Mouse (Mus musculus): ENCODE results near the gene Rgmb.

The Rgmb gene

GRCm38 (mm10) chr17:15830766-15831644, at the start of gene Rgmb:
TSS of gene Rgmb (minus strand) at chr17:15831039.
- no peak for DNase-seq (ENCODE audit: low read depth, low spot score)

DNA sequence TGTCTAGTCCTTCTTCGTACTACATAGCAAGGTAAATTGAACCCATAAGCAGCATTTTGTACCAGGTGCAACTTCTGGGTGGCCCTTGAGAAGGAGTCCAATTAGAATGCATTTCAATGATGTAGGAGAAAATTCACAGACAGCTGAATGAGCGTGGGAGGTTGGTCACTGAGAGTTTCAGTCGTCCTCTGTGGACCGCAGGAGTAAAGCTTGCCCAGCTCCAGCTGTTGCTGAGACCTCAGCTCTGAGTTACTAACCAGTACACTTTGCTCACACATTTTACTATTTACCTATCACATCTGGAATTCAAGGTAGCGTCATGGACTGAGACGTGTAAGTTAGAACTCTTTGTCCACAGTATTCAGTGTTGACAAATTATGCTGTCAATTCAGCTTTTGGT, 43.9 kb upstream of the Rgmb start:
- no peak for DNase-seq (ENCODE audit: low read depth, low spot score)

- DNase-seq (ENCODE audit: low read depth, low spot score): no peak
Observed at GRCm38 (mm10) chr17:15872093-15872492, 41.3 kb upstream of the Rgmb start.

DNA sequence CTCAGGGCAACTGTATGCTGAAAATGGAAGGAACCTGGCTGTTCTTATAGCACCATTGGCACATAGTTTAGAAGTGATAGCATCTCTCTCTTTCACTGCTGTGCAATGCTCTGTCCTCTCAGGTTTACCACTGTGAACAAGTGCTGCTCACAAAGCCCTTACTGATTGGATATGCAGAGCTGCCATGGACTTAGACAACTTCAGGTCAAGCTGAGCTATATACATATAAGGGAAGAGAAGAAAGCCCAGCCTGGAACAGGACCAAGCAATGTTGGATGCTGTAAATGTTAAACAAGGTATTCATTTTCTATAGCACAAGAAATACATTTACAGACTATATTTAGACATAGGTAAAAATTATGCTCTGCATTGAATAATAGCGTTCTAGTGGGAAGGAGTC, 34.4 kb upstream of the Rgmb start:
- no peak for DNase-seq (ENCODE audit: low read depth, low spot score)

DNA sequence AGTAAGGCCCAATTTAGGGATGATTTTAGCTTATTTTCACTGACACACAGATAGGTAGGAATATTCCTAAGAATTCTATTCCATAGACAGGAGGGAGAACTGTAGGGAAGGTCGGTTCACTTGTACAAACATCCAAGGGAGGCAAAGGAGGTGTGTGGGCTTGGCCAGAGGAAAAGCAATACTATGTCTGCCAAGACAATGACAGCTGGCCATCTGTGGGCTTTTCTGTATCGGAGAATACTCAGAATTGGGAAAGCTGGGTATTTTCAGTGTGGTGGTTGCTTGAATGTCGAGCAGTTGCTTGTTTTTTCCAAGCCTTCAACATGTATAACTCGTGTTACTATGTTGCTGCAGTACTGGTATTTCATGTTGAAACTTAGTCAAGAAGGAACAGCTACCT, 31.5 kb upstream of the Rgmb start:
- DNase-seq (ENCODE audit: low read depth, low spot score): no peak

DNA sequence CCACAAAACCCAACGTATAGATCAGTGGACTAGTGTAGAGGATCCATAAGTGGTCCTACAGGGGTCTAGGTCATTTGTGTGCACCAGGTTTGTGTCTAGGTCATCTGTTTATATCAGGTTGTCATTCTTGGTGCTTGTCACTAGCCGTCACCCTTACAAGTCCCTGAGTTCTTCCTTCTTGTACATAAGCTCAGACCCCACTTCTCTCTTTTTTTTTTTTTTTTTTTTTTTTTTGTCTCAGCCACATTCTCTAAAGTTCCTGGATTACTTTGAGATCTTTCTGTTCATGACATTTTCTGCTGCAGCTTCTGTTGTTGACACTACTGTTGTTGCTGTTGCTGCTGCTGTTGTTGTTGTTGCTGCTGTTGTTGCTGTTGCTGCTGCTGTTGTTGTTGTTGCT, 22.3 kb upstream of the Rgmb start:
- DNase-seq (ENCODE audit: low read depth, low spot score): no peak

GRCm38 (mm10) chr17:15850544-15850943, 19.7 kb upstream of the Rgmb start:
- no peak for DNase-seq (ENCODE audit: low read depth, low spot score)

DNA sequence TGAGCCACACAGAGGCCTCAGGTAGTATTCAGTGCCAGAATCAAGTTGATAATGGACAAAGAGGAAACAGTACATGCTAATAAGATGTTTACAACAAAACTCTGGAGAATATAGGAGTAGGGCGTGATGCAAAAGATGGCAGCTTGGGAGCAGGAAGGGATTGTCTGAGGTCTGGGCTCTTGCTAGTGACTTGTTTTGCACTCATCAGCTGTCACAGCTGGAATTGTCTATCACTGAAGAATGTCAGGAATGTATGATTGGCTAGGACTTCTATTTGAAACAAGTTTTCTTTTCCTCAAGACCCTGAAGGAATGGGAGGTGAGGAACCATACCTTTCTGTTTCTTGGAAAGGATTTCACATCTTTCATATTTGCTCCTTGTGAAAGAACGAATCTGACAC, 10.6 kb upstream of the Rgmb start:
- no peak for DNase-seq (ENCODE audit: low read depth, low spot score)

DNA sequence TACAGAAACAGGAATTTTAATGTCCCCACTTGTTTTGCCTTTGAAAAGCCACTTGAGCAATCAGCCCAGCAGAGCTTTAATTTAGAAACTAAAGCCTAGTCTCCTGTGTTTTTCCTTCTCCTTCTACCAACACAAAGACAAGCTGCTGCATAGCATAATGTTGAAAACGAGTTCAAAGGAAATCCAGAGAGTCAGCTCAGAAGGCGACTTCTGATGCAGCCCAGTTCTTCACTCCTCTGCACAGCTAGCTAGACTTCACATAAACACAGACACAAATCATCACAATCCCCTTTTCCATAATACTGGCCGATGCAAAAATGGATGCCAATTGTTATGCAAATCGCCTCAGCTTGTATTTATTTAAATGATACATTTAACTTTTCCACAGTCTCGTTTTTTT, 1.6 kb upstream of the Rgmb start:
- no peak for DNase-seq (ENCODE audit: low read depth, low spot score)

DNA sequence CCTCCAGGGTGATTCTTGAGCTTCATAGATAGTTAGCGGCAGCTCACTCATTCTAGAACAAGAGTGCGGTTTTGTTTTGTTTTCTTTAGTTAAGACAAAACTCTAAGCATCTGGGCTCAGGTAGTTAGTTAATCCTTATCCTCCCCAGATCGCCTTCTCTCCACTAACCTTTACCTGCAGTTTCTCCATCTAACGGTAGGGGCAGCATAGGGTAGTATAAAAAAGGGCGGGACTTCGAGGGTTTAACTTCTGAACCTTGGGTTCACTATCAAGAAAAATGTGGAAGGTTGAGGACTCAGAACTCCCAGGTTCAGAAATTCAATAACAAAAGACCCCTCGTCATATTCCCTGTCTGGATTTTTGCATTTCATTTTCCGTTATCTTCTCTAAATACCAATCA, 971 bp upstream of the Rgmb start:
- DNase-seq (ENCODE audit: low read depth, low spot score): no peak

- no peak for DNase-seq (ENCODE audit: low read depth, low spot score)
Observed at GRCm38 (mm10) chr17:15830171-15830765, 571 bp downstream of the Rgmb start.

GRCm38 (mm10) chr17:15829198-15830170, 1.4 kb downstream of the Rgmb start:
- no peak for DNase-seq (ENCODE audit: low read depth, low spot score)

DNA sequence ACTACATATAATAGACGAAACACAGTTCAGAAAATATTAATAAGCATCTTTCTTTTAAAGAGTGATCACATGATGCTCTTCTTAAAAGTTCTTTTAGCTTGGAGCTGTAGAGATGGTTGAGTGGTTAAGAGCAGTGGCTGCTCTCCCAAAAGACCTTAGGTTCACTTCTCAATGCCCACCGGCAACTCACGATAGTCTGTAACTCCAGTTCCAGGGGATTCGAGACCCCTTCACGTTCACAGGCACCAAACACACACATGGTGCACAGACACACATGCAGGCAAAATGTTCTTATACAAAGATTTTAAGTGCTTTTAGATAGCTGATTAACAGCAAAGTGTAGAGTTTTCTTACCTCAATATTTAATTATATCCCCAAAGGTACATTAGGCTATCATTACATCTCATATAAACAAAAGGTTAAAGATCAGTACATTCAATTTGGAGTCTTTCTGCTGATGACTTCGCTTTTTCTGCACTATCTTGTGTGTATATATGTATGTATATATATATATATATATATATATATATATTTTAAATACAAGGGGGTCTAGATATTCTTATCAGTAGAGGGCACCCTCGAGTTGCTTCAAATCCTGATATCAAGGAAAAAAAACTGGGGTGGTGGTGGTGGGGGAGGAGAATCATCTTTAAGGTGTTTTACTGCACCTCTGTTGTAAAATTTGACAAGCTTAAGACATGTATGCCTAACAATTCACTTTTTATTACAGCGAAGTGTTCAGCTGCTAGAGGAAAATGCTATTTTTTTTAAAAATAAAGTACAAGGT, 2.5 kb downstream of the Rgmb start:
- DNase-seq (ENCODE audit: low read depth, low spot score): no peak

GRCm38 (mm10) chr17:15826928-15827327, 3.9 kb downstream of the Rgmb start:
- no peak for DNase-seq (ENCODE audit: low read depth, low spot score)

DNA sequence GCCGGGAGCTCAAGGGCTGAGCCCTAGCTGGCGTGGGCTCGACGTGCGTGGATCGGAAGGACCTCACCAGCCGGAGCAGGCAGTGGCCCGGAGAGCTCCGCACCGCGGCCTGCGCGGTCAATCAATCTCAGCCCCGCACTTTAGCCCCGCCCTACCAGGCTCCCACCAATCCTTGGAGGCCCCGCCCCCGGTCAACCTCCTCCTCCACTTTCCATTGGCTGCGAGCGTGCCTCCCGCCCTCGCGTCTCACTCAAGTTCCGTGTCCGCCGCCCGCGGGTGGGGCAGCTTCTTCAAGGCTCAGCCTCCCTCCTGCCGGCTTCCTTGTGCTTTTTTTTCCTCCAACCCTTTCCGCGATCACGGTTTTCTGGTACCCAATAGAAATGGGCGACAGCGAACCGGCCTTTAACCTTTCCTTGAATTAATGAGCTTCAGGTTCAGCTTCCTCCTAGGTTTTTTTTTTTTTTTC, 4.4 kb downstream of the Rgmb start:
- DNase-seq (ENCODE audit: low read depth, low spot score): no peak

GRCm38 (mm10) chr17:15825481-15826396, 5.1 kb downstream of the Rgmb start:
- no peak for DNase-seq (ENCODE audit: low read depth, low spot score)

- DNase-seq (ENCODE audit: low read depth, low spot score): no peak
Observed at GRCm38 (mm10) chr17:15824854-15825253, 6.0 kb downstream of the Rgmb start.

- DNase-seq (ENCODE audit: low read depth, low spot score): no peak
Observed at GRCm38 (mm10) chr17:15824337-15824736, 6.5 kb downstream of the Rgmb start.

DNA sequence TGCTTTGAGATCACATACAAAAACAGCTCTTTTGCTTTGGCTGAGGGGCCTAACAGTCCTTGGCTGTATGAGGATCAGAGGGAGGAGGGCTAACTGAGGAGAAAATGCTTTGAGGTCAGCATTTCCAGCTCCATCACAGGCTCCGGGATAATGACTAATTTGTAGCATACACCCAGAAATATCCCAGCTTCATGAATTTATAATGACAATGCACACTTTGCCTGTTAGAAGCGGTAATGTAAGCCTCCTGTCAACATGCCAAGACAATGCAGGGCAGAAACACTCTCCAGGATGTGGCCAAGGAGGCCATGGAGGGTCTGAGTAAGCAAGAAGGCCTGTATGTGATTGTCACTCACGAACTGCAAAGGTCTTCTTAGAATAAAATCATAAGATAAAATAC, 7.0 kb downstream of the Rgmb start:
- DNase-seq (ENCODE audit: low read depth, low spot score): no peak

DNA sequence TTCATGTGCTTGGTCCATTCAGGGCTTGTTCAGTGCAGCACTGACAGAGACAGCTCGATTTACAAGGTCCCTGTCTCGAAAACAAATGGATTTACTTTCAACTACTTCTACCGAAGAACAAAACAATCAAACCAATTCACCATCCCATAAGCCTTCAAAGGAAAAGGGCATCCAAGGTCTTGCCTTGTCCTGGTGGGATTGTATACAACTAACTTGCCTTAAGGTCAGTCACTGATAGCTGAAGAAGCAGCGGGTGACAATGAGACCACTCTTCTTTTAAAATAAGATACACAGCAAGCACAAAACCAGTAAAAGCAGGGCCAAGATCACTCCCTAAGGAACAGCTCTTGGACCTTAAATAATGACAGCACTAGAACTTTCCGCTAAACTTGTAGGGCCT, 7.6 kb downstream of the Rgmb start:
- DNase-seq (ENCODE audit: low read depth, low spot score): no peak

All from c-Kit-negative CD71-positive TER-119-positive erythroid progenitor cells, embryonic 14.5 days (primary cell).